Mouse (Mus musculus): ENCODE data around the gene Prpf38b. TPM values are rescaled to one million over a fixed set of nuclear protein-coding genes. Genes with fewer than 3 reads are reported as not detected.

The Prpf38b gene
- polyA plus RNA-seq, 1 experiment from 2014 or later: 60.6 TPM

GRCm38 (mm10) chr3:108858231-108858770, 53.2 kb downstream of the Prpf38b start:
- H3K9ac ChIP-seq (ENCODE audit: low read length): no peak overlapping the region; the same call in 1 of the 2 replicates
- peaks cover 23% of the 10 kb centered on the region for H3K4me1 ChIP-seq (ENCODE audit: control insufficient read depth, insufficient read depth, low read length)
- no peak overlapping the region for H3K4me3 ChIP-seq (ENCODE audit: low read length)
- H3K36me3 ChIP-seq (ENCODE audit: control insufficient read depth, insufficient read depth): no peaks in the 10 kb centered on the region
- peak; percentile 79 for ATAC-seq (replicated peaks; ENCODE audit: extremely low read depth, insufficient read depth, low FRiP score)
- peak overlapping the region; percentile 48; the same call in 1 of the 2 replicates for H3K4me2 ChIP-seq (ENCODE audit: low read depth, low read length)
- H3K27ac ChIP-seq (ENCODE audit: low read length): peak overlapping the region; percentile 76
- no peaks in the 10 kb centered on the region for H3K9me3 ChIP-seq (replicated peaks; ENCODE audit: control insufficient read depth, low read length)
- no peaks in the 10 kb centered on the region for H3K27me3 ChIP-seq (ENCODE audit: control insufficient read depth, insufficient read depth, low read length)
- 28% methylated on average over 7 of the region's 7 CpGs for WGBS

GRCm38 (mm10) chr3:108857714-108858113, 53.8 kb downstream of the Prpf38b start:
- no peaks in the 10 kb centered on the region for H3K9me3 ChIP-seq (replicated peaks; ENCODE audit: control insufficient read depth, low read length)

GRCm38 (mm10) chr3:108857124-108857470, 54.4 kb downstream of the Prpf38b start:
- no peak for ATAC-seq (replicated peaks; ENCODE audit: extremely low read depth, insufficient read depth, low FRiP score)
- Histone ChIP-seq H3K9ac (ENCODE audit: low read length) (no peak overlapping the region), H3K27me3 (ENCODE audit: control insufficient read depth, insufficient read depth, low read length) (no peaks in the 10 kb centered on the region), H3K9me3 (replicated peaks; ENCODE audit: control insufficient read depth, low read length) (no peaks in the 10 kb centered on the region), H3K4me1 (ENCODE audit: control insufficient read depth, insufficient read depth, low read length) (peaks cover 23% of the 10 kb centered on the region), H3K27ac (ENCODE audit: low read length) (no peak overlapping the region), H3K4me3 (ENCODE audit: low read length) (no peak overlapping the region), H3K36me3 (ENCODE audit: control insufficient read depth, insufficient read depth) (no peaks in the 10 kb centered on the region), H3K4me2 (ENCODE audit: low read depth, low read length) (no peak overlapping the region)
- WGBS: 47% methylated on average over 3 of the region's 3 CpGs

More at GRCm38 (mm10) chr3:108857714-108858113, 53.8 kb downstream of the Prpf38b start:
- peak overlapping the region; percentile 76 for H3K27ac ChIP-seq (ENCODE audit: low read length)
- no peak overlapping the region for H3K9ac ChIP-seq (ENCODE audit: low read length)
- H3K4me2 ChIP-seq (ENCODE audit: low read depth, low read length): peak overlapping the region; percentile 48; the same call in 1 of the 2 replicates
- 76% methylated on average over 1 of the region's 1 CpGs for WGBS
- H3K4me1 ChIP-seq (ENCODE audit: control insufficient read depth, insufficient read depth, low read length): peaks cover 23% of the 10 kb centered on the region
- no peak overlapping the region for H3K4me3 ChIP-seq (ENCODE audit: low read length)
- no peak for ATAC-seq (replicated peaks; ENCODE audit: extremely low read depth, insufficient read depth, low FRiP score)
- no peaks in the 10 kb centered on the region for H3K27me3 ChIP-seq (ENCODE audit: control insufficient read depth, insufficient read depth, low read length)
- H3K36me3 ChIP-seq (ENCODE audit: control insufficient read depth, insufficient read depth): no peaks in the 10 kb centered on the region

GRCm38 (mm10) chr3:108856386-108857123, 55.0 kb downstream of the Prpf38b start:
- Histone ChIP-seq H3K27me3 (ENCODE audit: control insufficient read depth, insufficient read depth, low read length) (no peaks in the 10 kb centered on the region), H3K9me3 (replicated peaks; ENCODE audit: control insufficient read depth, low read length) (no peaks in the 10 kb centered on the region), H3K4me1 (ENCODE audit: control insufficient read depth, insufficient read depth, low read length) (peaks cover 23% of the 10 kb centered on the region), H3K27ac (ENCODE audit: low read length) (peak overlapping the region; percentile 2; the same call in 1 of the 2 replicates), H3K4me2 (ENCODE audit: low read depth, low read length) (no peak overlapping the region), H3K36me3 (ENCODE audit: control insufficient read depth, insufficient read depth) (no peaks in the 10 kb centered on the region), H3K4me3 (ENCODE audit: low read length) (no peak overlapping the region), H3K9ac (ENCODE audit: low read length) (no peak overlapping the region)
- ATAC-seq (replicated peaks; ENCODE audit: extremely low read depth, insufficient read depth, low FRiP score): no peak
- WGBS: 65% methylated on average over 8 of the region's 8 CpGs

GRCm38 (mm10) chr3:108855864-108856263, 55.7 kb downstream of the Prpf38b start:
- peak; percentile 6; the same call in 1 of the 2 replicates for ATAC-seq (replicated peaks; ENCODE audit: extremely low read depth, insufficient read depth, low FRiP score)
- Histone ChIP-seq H3K9me3 (replicated peaks; ENCODE audit: control insufficient read depth, low read length) (no peaks in the 10 kb centered on the region), H3K9ac (ENCODE audit: low read length) (no peak overlapping the region), H3K27ac (ENCODE audit: low read length) (peak overlapping the region; percentile 2; the same call in 1 of the 2 replicates), H3K4me3 (ENCODE audit: low read length) (no peak overlapping the region), H3K36me3 (ENCODE audit: control insufficient read depth, insufficient read depth) (no peaks in the 10 kb centered on the region), H3K4me1 (ENCODE audit: control insufficient read depth, insufficient read depth, low read length) (peaks cover 23% of the 10 kb centered on the region), H3K27me3 (ENCODE audit: control insufficient read depth, insufficient read depth, low read length) (no peaks in the 10 kb centered on the region), H3K4me2 (ENCODE audit: low read depth, low read length) (no peak overlapping the region)
- 45% methylated on average over 10 of the region's 10 CpGs for whole genome bisulfite sequencing

- Histone ChIP-seq H3K27ac (ENCODE audit: low read length) (peak overlapping the region; percentile 17), H3K27me3 (ENCODE audit: control insufficient read depth, insufficient read depth, low read length) (no peaks in the 10 kb centered on the region), H3K9ac (ENCODE audit: low read length) (no peak overlapping the region), H3K4me3 (ENCODE audit: low read length) (no peak overlapping the region), H3K4me2 (ENCODE audit: low read depth, low read length) (no peak overlapping the region), H3K36me3 (ENCODE audit: control insufficient read depth, insufficient read depth) (no peaks in the 10 kb centered on the region), H3K9me3 (replicated peaks; ENCODE audit: control insufficient read depth, low read length) (no peaks in the 10 kb centered on the region), H3K4me1 (ENCODE audit: control insufficient read depth, insufficient read depth, low read length) (peaks cover 25% of the 10 kb centered on the region)
- WGBS: 38% methylated on average over 12 of the region's 12 CpGs
- ATAC-seq (replicated peaks; ENCODE audit: extremely low read depth, insufficient read depth, low FRiP score): no peak
These were observed 56.2 kb downstream of the Prpf38b start for GRCm38 (mm10) chr3:108855371-108855770.

- Histone ChIP-seq H3K36me3 (ENCODE audit: control insufficient read depth, insufficient read depth) (no peaks in the 10 kb centered on the region), H3K4me1 (ENCODE audit: control insufficient read depth, insufficient read depth, low read length) (peaks cover 20% of the 10 kb centered on the region), H3K27me3 (ENCODE audit: control insufficient read depth, insufficient read depth, low read length) (no peaks in the 10 kb centered on the region), H3K9me3 (replicated peaks; ENCODE audit: control insufficient read depth, low read length) (no peaks in the 10 kb centered on the region), H3K27ac (ENCODE audit: low read length) (no peak overlapping the region), H3K9ac (ENCODE audit: low read length) (no peak overlapping the region), H3K4me2 (ENCODE audit: low read depth, low read length) (no peak overlapping the region), H3K4me3 (ENCODE audit: low read length) (no peak overlapping the region)
- WGBS: 68% methylated on average over 1 of the region's 1 CpGs
- no peak for ATAC-seq (replicated peaks; ENCODE audit: extremely low read depth, insufficient read depth, low FRiP score)
These were observed 58.3 kb downstream of the Prpf38b start for GRCm38 (mm10) chr3:108853266-108853665.

Other genes with a start within 250 kb of the Prpf38b start
- 28.9 and 31.5 TPM in 2 replicates for gene Gpsm2, start 189.4 kb downstream of the Prpf38b start, polyA plus RNA-seq (2015; fragmentation: Nextera tagmentation; extraction: Ambion mirVana)
- gene Aknad1, start 172.1 kb downstream of the Prpf38b start, polyA plus RNA-seq (2015; fragmentation: Nextera tagmentation; extraction: Ambion mirVana): 0.10 TPM in 1 of 2 replicates, not detected in the other
- 32.2 and 33.1 TPM in 2 replicates for gene Stxbp3, start 71.2 kb downstream of the Prpf38b start, polyA plus RNA-seq (2015; fragmentation: Nextera tagmentation; extraction: Ambion mirVana)
- 0.10 and 0.21 TPM in 2 replicates for gene Fndc7, start 21.7 kb downstream of the Prpf38b start, polyA plus RNA-seq (2015; fragmentation: Nextera tagmentation; extraction: Ambion mirVana)
- gene Henmt1, start 28.1 kb upstream of the Prpf38b start, polyA plus RNA-seq (2015; fragmentation: Nextera tagmentation; extraction: Ambion mirVana): 0.22 and 0.39 TPM in 2 replicates
- gene Gm9857, start 28.7 kb upstream of the Prpf38b start, polyA plus RNA-seq (2015; fragmentation: Nextera tagmentation; extraction: Ambion mirVana): not detected in 2 replicates
- 3.6 and 3.7 TPM in 2 replicates for gene Fam102b, start 115.9 kb upstream of the Prpf38b start, polyA plus RNA-seq (2015; fragmentation: Nextera tagmentation; extraction: Ambion mirVana)
- not detected in 2 replicates for gene Slc25a54, start 168.7 kb upstream of the Prpf38b start, polyA plus RNA-seq (2015; fragmentation: Nextera tagmentation; extraction: Ambion mirVana)
- 17.1 and 19.8 TPM in 2 replicates for gene Slc25a24, start 211.4 kb upstream of the Prpf38b start, polyA plus RNA-seq (2015; fragmentation: Nextera tagmentation; extraction: Ambion mirVana)

Data from heart, embryonic 16.5 days (tissue).